Mouse (Mus musculus) thymus, adult 2 months (tissue): ENCODE data around the gene Ddx46. TPM values are rescaled to one million over a fixed set of nuclear protein-coding genes. Genes with fewer than 3 reads are reported as not detected.
A peak's percentile ranks its signal among the peaks of the same experiment; 100 is the strongest.
"Not testable (repeated sequence)": the region's sequence is repeated elsewhere in the genome, so short reads cannot be mapped to it uniquely, and the experiment has no call there.

Experiments
- DNase-seq: peaks from one replicate; pipeline ENCODE4 v3.0.0; 2021
- H3K27ac ChIP-seq: fragments of 200-500 bp; 2 replicates; pipeline ENCODE4 v1.5.1; 2012; ENCODE audit warnings: low read length, control low read depth; ENCODE audit not compliant: control insufficient read depth, insufficient read depth
- H3K27me3 ChIP-seq: fragments of 200-500 bp; 2 replicates; pipeline ENCODE4 v1.6.1; 2012; ENCODE audit warnings: mild to moderate bottlenecking, low read length, moderate library complexity, mixed read lengths; ENCODE audit not compliant: control insufficient read depth, insufficient read depth
- H3K36me3 ChIP-seq: fragments of 200-500 bp; 2 replicates; pipeline ENCODE4 v1.6.1; 2012; ENCODE audit warnings: mild to moderate bottlenecking, low read length, moderate library complexity; ENCODE audit not compliant: control insufficient read depth, insufficient read depth
- H3K4me1 ChIP-seq: fragments of 200-500 bp; replicated peaks from 2 replicates; pipeline ENCODE4 v1.6.1; 2012; ENCODE audit warnings: low read length; ENCODE audit not compliant: control insufficient read depth, insufficient read depth
- H3K4me3 ChIP-seq: fragments of 200-500 bp; 2 replicates; pipeline ENCODE4 v1.5.1; 2012; ENCODE audit warnings: mild to moderate bottlenecking, low read length, control low read depth, moderate library complexity; ENCODE audit not compliant: control insufficient read depth, insufficient read depth
- CTCF ChIP-seq: fragments of 200-500 bp; IDR thresholded peaks from 2 replicates; pipeline ENCODE4 v1.5.1; 2012; ENCODE audit warnings: mild to moderate bottlenecking, control low read depth, low read length, moderate library complexity, borderline replicate concordance; ENCODE audit not compliant: control insufficient read depth, poor library complexity, insufficient read depth; ENCODE audit errors: extremely low read depth
- POLR2A ChIP-seq: fragments of 200-500 bp; IDR thresholded peaks from 2 replicates; pipeline ENCODE4 v1.6.1; 2012; ENCODE audit warnings: mild to moderate bottlenecking, low read length, control low read depth, moderate library complexity; ENCODE audit not compliant: control insufficient read depth, poor library complexity, insufficient read depth; ENCODE audit errors: extremely low read depth
- WGBS: fragments of 180-500 bp; shearing (Covaris S2); methylation state at CpG from one replicate; pipeline ENCODE4 v1.1.7; 2018; 5-methylcytosine and 5-hydroxymethylcytosine counted together
- polyA plus RNA-seq: library from polyadenylated mRNA; depleted of rRNA; stranded (reverse); fragments of >200 nt; gene quantifications from 2 replicates; pipeline ENCODE4 v1.2.3, GENCODE M21; 2012

Gene Ddx46
- polyA plus RNA-seq, 1 experiment: 29.5 TPM

GRCm38 (mm10) chr13:55635146-55635571 is 332 bp downstream of the Ddx46 start:
- H3K27me3 ChIP-seq: no peaks in the 10 kb centered on the region
- no peak overlapping the region for H3K27ac ChIP-seq
- H3K4me3 ChIP-seq: peak overlapping the region; percentile 88
- TF ChIP-seq CTCF (no peak; the same call in 1 of the 2 replicates), POLR2A (no peak; the same call in 1 of the 2 replicates)
- no peak for DNase-seq
- H3K4me1 ChIP-seq: peaks cover 5% of the 10 kb centered on the region
- WGBS: under 1% methylated on average over 40 of the region's 40 CpGs
- H3K36me3 ChIP-seq: peaks cover 19% of the 10 kb centered on the region

DNA sequence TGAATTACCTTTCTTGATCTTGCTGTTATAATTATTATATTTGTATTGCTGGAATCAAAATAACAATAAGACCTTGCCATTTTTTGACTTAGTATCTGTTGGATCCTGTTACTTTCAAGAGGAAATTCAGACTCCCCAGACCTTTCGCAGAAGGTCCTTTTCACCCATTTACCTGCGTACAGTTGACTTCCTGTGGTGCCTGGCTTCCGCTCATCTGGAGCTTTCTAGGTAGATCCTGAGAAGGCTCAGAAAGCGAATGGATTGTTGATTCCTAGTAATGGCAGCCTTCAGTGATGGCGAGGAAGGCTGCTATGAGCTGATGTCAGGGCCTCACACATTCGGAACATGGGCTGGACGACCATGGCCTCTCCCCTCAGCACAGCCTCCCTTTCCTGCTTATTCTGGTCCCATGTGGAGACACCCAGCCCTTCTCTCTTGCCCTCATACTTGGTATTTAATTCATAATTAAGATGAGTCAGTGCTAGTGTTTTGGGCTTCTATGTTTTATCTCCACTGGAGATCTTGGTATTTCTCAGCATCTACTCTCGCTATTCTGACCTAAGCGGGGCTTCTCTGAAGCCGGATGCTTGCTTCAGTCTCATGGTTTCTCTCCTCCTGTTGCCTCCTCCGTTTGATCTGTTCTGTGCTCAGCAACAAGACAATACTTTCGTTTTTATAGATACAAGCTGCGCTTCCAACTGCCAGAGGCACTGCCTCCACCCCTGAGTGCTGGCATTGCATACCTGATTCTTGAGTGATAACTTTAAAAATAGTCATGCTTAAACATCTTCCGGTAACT is 1.6 kb downstream of the Ddx46 start:
- DNase-seq: no peak
- no peak overlapping the region for H3K27ac ChIP-seq
- H3K4me3 ChIP-seq: no peak overlapping the region
- H3K36me3 ChIP-seq: peaks cover 27% of the 10 kb centered on the region
- peaks cover 12% of the 10 kb centered on the region for H3K4me1 ChIP-seq
- no peaks in the 10 kb centered on the region for H3K27me3 ChIP-seq
- 78% methylated on average over 14 of the region's 14 CpGs for WGBS
- TF ChIP-seq CTCF: no peak
- no peak for TF ChIP-seq POLR2A

GRCm38 (mm10) chr13:55640480-55640879 is 5.7 kb downstream of the Ddx46 start:
- Histone ChIP-seq H3K36me3 (peaks cover 32% of the 10 kb centered on the region), H3K27ac (0 out of 2 replicates have a peak overlapping the region, but pooled peaks have one; percentile 15), H3K4me1 (peaks cover 13% of the 10 kb centered on the region)
- H3K27me3 ChIP-seq, H3K4me3 ChIP-seq: not testable (repeated sequence)
- TF ChIP-seq CTCF: peak; percentile 60; the same call in 1 of the 2 replicates
- WGBS: 43% methylated on average over 8 of the region's 8 CpGs
- DNase-seq: peak; percentile 75

GRCm38 (mm10) chr13:55644525-55644924 is 9.7 kb downstream of the Ddx46 start:
- peaks cover 8% of the 10 kb centered on the region for H3K4me1 ChIP-seq
- TF ChIP-seq CTCF: no peak
- no peak for TF ChIP-seq POLR2A
- H3K36me3 ChIP-seq: peaks cover 64% of the 10 kb centered on the region
- no peaks in the 10 kb centered on the region for H3K27me3 ChIP-seq
- H3K4me3 ChIP-seq: no peak overlapping the region
- 97% methylated on average over 2 of the region's 2 CpGs for whole genome bisulfite sequencing
- H3K27ac ChIP-seq: no peak overlapping the region
- DNase-seq: peak; percentile 43

DNA sequence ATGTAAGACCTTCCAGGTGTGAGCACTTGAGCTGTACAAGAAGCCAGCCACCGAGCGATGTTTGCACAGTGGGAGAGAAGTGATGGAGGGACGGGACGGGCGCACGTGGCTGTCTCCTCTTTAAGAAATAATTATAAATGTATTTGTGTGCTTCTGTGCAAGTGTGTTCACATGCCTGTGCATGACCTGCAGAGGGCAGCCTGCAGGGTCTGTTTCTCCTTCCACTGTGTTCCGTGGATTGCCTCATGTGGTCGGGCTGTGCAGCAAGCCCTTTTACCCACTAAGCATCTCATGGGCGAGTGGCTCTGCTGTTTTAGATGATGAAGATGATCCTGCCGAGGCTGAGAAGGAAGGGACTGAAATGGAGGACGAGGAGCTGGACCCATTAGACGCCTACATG is 15.3 kb downstream of the Ddx46 start:
- TF ChIP-seq POLR2A (no peak), CTCF (no peak)
- 94% methylated on average over 12 of the region's 12 CpGs for WGBS
- no peak for DNase-seq
- Histone ChIP-seq H3K27me3 (no peaks in the 10 kb centered on the region), H3K36me3 (peaks cover 98% of the 10 kb centered on the region), H3K27ac (no peak overlapping the region), H3K4me3 (no peak overlapping the region), H3K4me1 (no peaks in the 10 kb centered on the region)

- peaks cover 98% of the 10 kb centered on the region for H3K36me3 ChIP-seq
- 98% methylated on average over 6 of the region's 6 CpGs for WGBS
Observed at GRCm38 (mm10) chr13:55650980-55651379, 16.2 kb downstream of the Ddx46 start.

More at GRCm38 (mm10) chr13:55650980-55651379, 16.2 kb downstream of the Ddx46 start:
- no peak for DNase-seq
- H3K27me3 ChIP-seq: no peaks in the 10 kb centered on the region
- TF ChIP-seq POLR2A (no peak), CTCF (no peak)
- H3K4me3 ChIP-seq: no peak overlapping the region
- no peak overlapping the region for H3K27ac ChIP-seq
- no peaks in the 10 kb centered on the region for H3K4me1 ChIP-seq
